Mouse (Mus musculus) gastrocnemius, adult 8-10 months (tissue): ENCODE results near the gene Lama2. TPM values are rescaled to one million over a fixed set of nuclear protein-coding genes. Genes with fewer than 3 reads are reported as not detected.
"Not testable (repeated sequence)": the region's sequence is repeated elsewhere in the genome, so short reads cannot be mapped to it uniquely, and the experiment has no call there.

Experiments
- DNase-seq, 2 experiments: peaks; one replicate each; pipeline ENCODE4 v3.0.0; 2022; ENCODE audit warnings: low spot score in 2 of 2
- total RNA-seq, 4 experiments: library from RNA; stranded (reverse); gene quantifications; 2 replicates each; pipeline ENCODE4 v1.2.4; 2022

Gene Lama2
- total RNA-seq, 4 experiments from 2014 or later, result 32.5 to 41.1 (median 39.0) TPM

GRCm38 (mm10) chr10:27012804-27013365, 606.7 kb downstream of the Lama2 start:
- DNase-seq, result no peak

- DNase-seq, result no peak
These were observed 612.2 kb downstream of the Lama2 start for GRCm38 (mm10) chr10:27007364-27007763.

- DNase-seq, result no peak
These were observed 613.8 kb downstream of the Lama2 start for GRCm38 (mm10) chr10:27005716-27006115.

GRCm38 (mm10) chr10:27001554-27002178, 617.9 kb downstream of the Lama2 start:
- DNase-seq, result no peak

GRCm38 (mm10) chr10:26996684-26997083, 622.9 kb downstream of the Lama2 start:
- DNase-seq, result no peak

- DNase-seq, result no peak
These were observed 623.6 kb downstream of the Lama2 start for GRCm38 (mm10) chr10:26995987-26996386.

- DNase-seq, result peak in 1 of 2 experiments; percentile 12
These were observed 624.2 kb downstream of the Lama2 start for GRCm38 (mm10) chr10:26995182-26995975.

- no peak for DNase-seq
These were observed 625.4 kb downstream of the Lama2 start for GRCm38 (mm10) chr10:26993971-26994761.

GRCm38 (mm10) chr10:26985451-26985850, 634.1 kb downstream of the Lama2 start:
- DNase-seq, result no peak

- DNase-seq, result not testable (repeated sequence)
These were observed 635.5 kb downstream of the Lama2 start for GRCm38 (mm10) chr10:26984082-26984481.

- no peak for DNase-seq
These were observed 636.0 kb downstream of the Lama2 start for GRCm38 (mm10) chr10:26983583-26983982.

- no peak for DNase-seq
These were observed 636.9 kb downstream of the Lama2 start for GRCm38 (mm10) chr10:26982621-26983020.

- DNase-seq, result no peak
These were observed 644.2 kb downstream of the Lama2 start for GRCm38 (mm10) chr10:26975372-26975771.

GRCm38 (mm10) chr10:26974224-26974623, 645.3 kb downstream of the Lama2 start:
- no peak for DNase-seq

- no peak for DNase-seq
These were observed 646.0 kb downstream of the Lama2 start for GRCm38 (mm10) chr10:26973575-26973974.

- no peak for DNase-seq
These were observed 661.0 kb downstream of the Lama2 start for GRCm38 (mm10) chr10:26958513-26958912.

GRCm38 (mm10) chr10:26950448-26950847, 669.1 kb downstream of the Lama2 start:
- no peak for DNase-seq

GRCm38 (mm10) chr10:26949667-26950066, 669.9 kb downstream of the Lama2 start:
- DNase-seq, result no peak

- no peak for DNase-seq
These were observed 671.2 kb downstream of the Lama2 start for GRCm38 (mm10) chr10:26948331-26948730.

- DNase-seq, result no peak
These were observed 680.0 kb downstream of the Lama2 start for GRCm38 (mm10) chr10:26939549-26939948.

GRCm38 (mm10) chr10:26938464-26938863, 681.1 kb downstream of the Lama2 start:
- not testable (repeated sequence) for DNase-seq

- not testable (repeated sequence) for DNase-seq
These were observed 683.5 kb downstream of the Lama2 start for GRCm38 (mm10) chr10:26936056-26936455.
